Mouse (Mus musculus) small intestine, adult 2 months (tissue): ENCODE data around the gene Rarres1. TPM values are rescaled to one million over a fixed set of nuclear protein-coding genes. Genes with fewer than 3 reads are reported as not detected.

Experiments used
- H3K27ac ChIP-seq: fragments of 200-500 bp; 2 replicates; pipeline ENCODE4 v1.5.1; 2012; ENCODE audit warnings: low read depth, low read length, control low read depth, inconsistent platforms; ENCODE audit not compliant: insufficient read depth
- H3K27me3 ChIP-seq: fragments of 200-500 bp; 2 replicates; pipeline ENCODE4 v1.6.1; 2012; ENCODE audit warnings: mild to moderate bottlenecking, moderate library complexity, low read length, inconsistent platforms; ENCODE audit not compliant: control insufficient read depth, insufficient read depth
- H3K36me3 ChIP-seq: fragments of 200-500 bp; 2 replicates; pipeline ENCODE4 v1.6.1; 2012; ENCODE audit warnings: mild to moderate bottlenecking, low read length, control low read depth, inconsistent platforms; ENCODE audit not compliant: control insufficient read depth, insufficient read depth
- H3K4me1 ChIP-seq: fragments of 200-500 bp; 2 replicates; pipeline ENCODE4 v1.6.1; 2012; ENCODE audit warnings: low read length, inconsistent platforms, mixed read lengths; ENCODE audit not compliant: control insufficient read depth, insufficient read depth, insufficient read length
- H3K4me3 ChIP-seq: fragments of 200-500 bp; 2 replicates; pipeline ENCODE4 v1.5.1; 2012; ENCODE audit warnings: low read depth, mild to moderate bottlenecking, control low read depth, inconsistent platforms, low read length, moderate library complexity
- CTCF ChIP-seq: fragments of 200-500 bp; IDR thresholded peaks from 2 replicates; pipeline ENCODE4 v1.5.1; 2012; ENCODE audit warnings: low read depth, mild to moderate bottlenecking, control low read depth, inconsistent platforms, low read length, moderate library complexity, mixed read lengths; ENCODE audit not compliant: insufficient replicate concordance, insufficient read length; ENCODE audit errors: extremely low read depth
- POLR2A ChIP-seq: fragments of 200-500 bp; IDR thresholded peaks from 2 replicates; pipeline ENCODE4 v1.6.1; 2012; ENCODE audit warnings: low read depth, mild to moderate bottlenecking, control low read depth, inconsistent platforms, low read length, moderate library complexity
- WGBS: fragments of 180-500 bp; shearing (Covaris S2); methylation state at CpG from one replicate; pipeline ENCODE4 v1.1.7; 2018; 5-methylcytosine and 5-hydroxymethylcytosine counted together
- polyA plus RNA-seq: library from polyadenylated mRNA; depleted of rRNA; stranded (reverse); fragments of >200 nt; gene quantifications from 2 replicates; pipeline ENCODE4 v1.2.3, GENCODE M21; 2012

Rarres1 gene
- polyA plus RNA-seq, 1 experiment = 3.9 TPM

- Histone ChIP-seq H3K4me1 (no peaks in the 10 kb centered on the region), H3K27me3 (no peaks in the 10 kb centered on the region), H3K4me3 (no peak overlapping the region), H3K27ac (no peak overlapping the region), H3K36me3 (no peaks in the 10 kb centered on the region)
- TF ChIP-seq CTCF = no peak
- 86% methylated on average over 8 of the region's 8 CpGs for WGBS
Observed at GRCm38 (mm10) chr3:67493132-67493531, 22.2 kb downstream of the Rarres1 start.

GRCm38 (mm10) chr3:67492086-67492869, 23.0 kb downstream of the Rarres1 start:
- no peaks in the 10 kb centered on the region for H3K4me1 ChIP-seq
- H3K27ac ChIP-seq = no peak overlapping the region
- no peaks in the 10 kb centered on the region for H3K27me3 ChIP-seq
- H3K36me3 ChIP-seq = no peaks in the 10 kb centered on the region
- WGBS = 76% methylated on average over 8 of the region's 8 CpGs
- TF ChIP-seq CTCF = no peak
- TF ChIP-seq POLR2A = no peak
- no peak overlapping the region for H3K4me3 ChIP-seq

GRCm38 (mm10) chr3:67490156-67490555, 25.2 kb downstream of the Rarres1 start:
- Histone ChIP-seq H3K36me3 (no peaks in the 10 kb centered on the region), H3K4me1 (no peaks in the 10 kb centered on the region), H3K4me3 (no peak overlapping the region), H3K27ac (no peak overlapping the region), H3K27me3 (no peaks in the 10 kb centered on the region)
- WGBS = 41% methylated on average over 4 of the region's 4 CpGs
- TF ChIP-seq POLR2A (no peak), CTCF (no peak)

DNA sequence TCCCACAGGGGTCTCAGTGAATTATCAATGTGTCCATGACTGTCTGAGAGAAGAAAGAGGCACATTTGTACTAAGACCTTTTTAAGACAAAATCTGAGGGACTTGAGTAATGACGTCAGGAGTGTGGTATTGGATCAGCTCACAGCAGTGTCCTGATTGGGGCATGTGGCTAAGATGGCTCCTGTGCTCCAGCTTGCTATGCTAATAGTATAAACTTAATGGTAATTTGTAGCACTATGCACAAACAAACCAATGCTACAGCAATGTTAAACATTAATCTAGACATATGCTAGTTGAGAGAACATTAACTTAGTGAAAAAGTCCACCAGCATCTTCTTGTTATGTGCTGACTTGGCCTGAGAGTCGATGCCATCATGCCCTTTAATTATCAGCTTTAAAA, 30.1 kb downstream of the Rarres1 start:
- Histone ChIP-seq H3K36me3 (peaks cover 2% of the 10 kb centered on the region), H3K27ac (no peak overlapping the region), H3K4me1 (no peaks in the 10 kb centered on the region), H3K27me3 (no peaks in the 10 kb centered on the region), H3K4me3 (no peak overlapping the region)
- TF ChIP-seq POLR2A (no peak), CTCF (no peak)
- 79% methylated on average over 2 of the region's 2 CpGs for whole genome bisulfite sequencing

GRCm38 (mm10) chr3:67482400-67482799, 32.9 kb downstream of the Rarres1 start:
- WGBS = 89% methylated on average over 10 of the region's 10 CpGs
- Histone ChIP-seq H3K4me1 (no peaks in the 10 kb centered on the region), H3K27ac (no peak overlapping the region), H3K36me3 (peaks cover 9% of the 10 kb centered on the region), H3K4me3 (no peak overlapping the region), H3K27me3 (no peaks in the 10 kb centered on the region)
- TF ChIP-seq POLR2A (no peak), CTCF (no peak)

DNA sequence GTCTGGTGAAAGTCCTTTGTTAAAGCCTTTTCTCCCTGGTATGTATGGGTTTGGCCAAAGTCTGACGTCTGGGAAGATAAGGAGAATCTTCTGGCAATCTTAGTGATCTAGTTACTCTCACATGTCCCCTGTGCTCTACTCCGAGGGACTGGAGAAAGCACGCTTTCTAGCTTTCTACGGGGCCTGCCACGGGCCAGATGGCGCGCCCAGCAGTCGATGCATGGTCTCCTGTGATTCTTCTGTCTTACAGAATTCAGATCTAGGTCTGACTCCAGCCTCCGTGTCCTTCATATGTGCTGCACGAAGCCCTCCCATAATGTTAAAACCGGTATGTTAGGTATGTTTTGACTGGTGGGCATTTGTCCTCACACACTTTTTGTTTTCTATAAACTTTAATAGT, 35.5 kb downstream of the Rarres1 start:
- H3K4me3 ChIP-seq = no peak overlapping the region
- TF ChIP-seq CTCF = no peak
- no peak for TF ChIP-seq POLR2A
- peaks cover 11% of the 10 kb centered on the region for H3K36me3 ChIP-seq
- 91% methylated on average over 11 of the region's 11 CpGs for WGBS
- H3K4me1 ChIP-seq = no peaks in the 10 kb centered on the region
- H3K27ac ChIP-seq = no peak overlapping the region
- no peaks in the 10 kb centered on the region for H3K27me3 ChIP-seq

DNA sequence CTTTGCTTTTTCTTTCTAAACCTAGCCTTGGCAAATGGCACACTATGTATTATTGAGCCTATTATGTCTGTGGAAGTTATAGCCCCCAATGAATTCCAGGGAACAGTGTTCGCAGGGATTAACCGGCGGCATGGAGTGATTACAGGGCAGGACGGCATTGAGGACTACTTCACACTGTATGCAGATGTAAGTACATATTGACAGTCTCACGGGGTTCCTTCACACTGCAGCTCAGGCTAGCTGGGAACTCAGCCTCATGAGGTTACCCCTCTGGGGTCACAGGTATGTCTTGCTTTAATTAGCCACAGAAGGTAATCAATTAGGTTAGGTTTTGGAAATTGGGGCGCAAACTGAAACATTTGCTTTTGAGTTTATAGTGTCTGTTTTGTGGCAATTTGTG, 41.9 kb downstream of the Rarres1 start:
- peaks cover 22% of the 10 kb centered on the region for H3K36me3 ChIP-seq
- H3K27me3 ChIP-seq = no peaks in the 10 kb centered on the region
- H3K4me3 ChIP-seq = no peak overlapping the region
- TF ChIP-seq CTCF (no peak), POLR2A (no peak)
- H3K27ac ChIP-seq = no peak overlapping the region
- H3K4me1 ChIP-seq = no peaks in the 10 kb centered on the region
- WGBS = 84% methylated on average over 6 of the region's 6 CpGs

GRCm38 (mm10) chr3:67471408-67472127, 43.8 kb downstream of the Rarres1 start:
- Histone ChIP-seq H3K27me3 (no peaks in the 10 kb centered on the region), H3K4me3 (no peak overlapping the region), H3K36me3 (peaks cover 27% of the 10 kb centered on the region), H3K4me1 (no peaks in the 10 kb centered on the region), H3K27ac (no peak overlapping the region)
- 76% methylated on average over 4 of the region's 4 CpGs for WGBS
- TF ChIP-seq POLR2A (no peak), CTCF (no peak)
